Mouse (Mus musculus): ENCODE measurements around the gene Nme6. TPM values are rescaled to one million over a fixed set of nuclear protein-coding genes. Genes with fewer than 3 reads are reported as not detected.

Nme6 gene
- polyA plus RNA-seq, 1 experiment from 2014 or later: 33.0 TPM

GRCm38 (mm10) chr9:109825739-109826138, 6.8 kb upstream of the Nme6 start:
- Histone ChIP-seq H3K36me3 (ENCODE audit: control insufficient read depth, insufficient read depth, low read length) (no peaks in the 10 kb centered on the region), H3K4me1 (replicated peaks; ENCODE audit: control insufficient read depth, insufficient read depth) (no peaks in the 10 kb centered on the region), H3K9me3 (ENCODE audit: control insufficient read depth, low read length) (no peaks in the 10 kb centered on the region), H3K4me2 (replicated peaks; ENCODE audit: low read depth) (no peak overlapping the region), H3K27me3 (ENCODE audit: control insufficient read depth, insufficient read depth, low read length) (no peaks in the 10 kb centered on the region), H3K4me3 (ENCODE audit: low read depth, low read length) (no peak overlapping the region), H3K9ac (ENCODE audit: low read length) (no peak overlapping the region), H3K27ac (replicated peaks) (no peak overlapping the region)
- TF ChIP-seq EP300 (optimal IDR thresholded peaks at IDR 0.05) (no peak), CTCF (IDR thresholded peaks at IDR 0.05; ENCODE audit: low read depth) (no peak)
- ATAC-seq (ENCODE audit: low FRiP score, low TSS enrichment) (no peak), DNase-seq (ENCODE audit: low spot score) (no peak)
- WGBS: 57% methylated on average over 4 of the region's 4 CpGs

GRCm38 (mm10) chr9:109826181-109826580, 6.4 kb upstream of the Nme6 start:
- TF ChIP-seq CTCF (IDR thresholded peaks at IDR 0.05; ENCODE audit: low read depth) (no peak), EP300 (optimal IDR thresholded peaks at IDR 0.05) (no peak)

GRCm38 (mm10) chr9:109833088-109833412, 501 bp downstream of the Nme6 start:
- Histone ChIP-seq H3K36me3 (ENCODE audit: control insufficient read depth, insufficient read depth, low read length) (no peaks in the 10 kb centered on the region), H3K27me3 (ENCODE audit: control insufficient read depth, insufficient read depth, low read length) (no peaks in the 10 kb centered on the region), H3K9ac (ENCODE audit: low read length) (peak overlapping the region; percentile 71), H3K4me1 (replicated peaks; ENCODE audit: control insufficient read depth, insufficient read depth) (no peaks in the 10 kb centered on the region), H3K4me3 (ENCODE audit: low read depth, low read length) (peak overlapping the region; percentile 66), H3K27ac (replicated peaks) (peak overlapping the region; percentile 50; the same call in 1 of the 2 replicates), H3K4me2 (replicated peaks; ENCODE audit: low read depth) (peak overlapping the region; percentile 91), H3K9me3 (ENCODE audit: control insufficient read depth, low read length) (no peaks in the 10 kb centered on the region)
- TF ChIP-seq EP300 (optimal IDR thresholded peaks at IDR 0.05): no peak
- TF ChIP-seq CTCF (IDR thresholded peaks at IDR 0.05; ENCODE audit: low read depth): no peak
- DNase-seq (ENCODE audit: low spot score) (no peak), ATAC-seq (ENCODE audit: low FRiP score, low TSS enrichment) (peak; percentile 36)
- WGBS: 7% methylated on average over 6 of the region's 6 CpGs

More at GRCm38 (mm10) chr9:109826181-109826580, 6.4 kb upstream of the Nme6 start:
- ATAC-seq (ENCODE audit: low FRiP score, low TSS enrichment): no peak
- Histone ChIP-seq H3K27me3 (ENCODE audit: control insufficient read depth, insufficient read depth, low read length) (no peaks in the 10 kb centered on the region), H3K9me3 (ENCODE audit: control insufficient read depth, low read length) (no peaks in the 10 kb centered on the region), H3K4me3 (ENCODE audit: low read depth, low read length) (no peak overlapping the region), H3K4me2 (replicated peaks; ENCODE audit: low read depth) (no peak overlapping the region), H3K36me3 (ENCODE audit: control insufficient read depth, insufficient read depth, low read length) (no peaks in the 10 kb centered on the region), H3K4me1 (replicated peaks; ENCODE audit: control insufficient read depth, insufficient read depth) (no peaks in the 10 kb centered on the region), H3K27ac (replicated peaks) (no peak overlapping the region), H3K9ac (ENCODE audit: low read length) (no peak overlapping the region)
- 67% methylated on average over 5 of the region's 5 CpGs for WGBS
- DNase-seq (ENCODE audit: low spot score): no peak

GRCm38 (mm10) chr9:109849312-109849758, 16.8 kb downstream of the Nme6 start, which contains the start of gene Camp:
TSS of gene Camp (minus strand) at chr9:109849617.
- DNase-seq (ENCODE audit: low spot score): peak; percentile 35
- WGBS: 45% methylated on average over 6 of the region's 6 CpGs
- no peak within 1 kb of the TSS for H3K9ac ChIP-seq (ENCODE audit: low read length)
- H3K27ac ChIP-seq (replicated peaks): no peak within 1 kb of the TSS
- ATAC-seq (ENCODE audit: low FRiP score, low TSS enrichment): peak; percentile 63; the same call in 1 of the 2 replicates
- no peak within 1 kb of the TSS for H3K4me3 ChIP-seq (ENCODE audit: low read depth, low read length)
- TF ChIP-seq CTCF (IDR thresholded peaks at IDR 0.05; ENCODE audit: low read depth): peak; percentile 25; the same call in 1 of the 2 replicates
- no peak for TF ChIP-seq EP300 (optimal IDR thresholded peaks at IDR 0.05)
- H3K27me3 ChIP-seq (ENCODE audit: control insufficient read depth, insufficient read depth, low read length): no peaks in the 10 kb centered on the region
- peaks cover 4% of the 10 kb centered on the region; the same call in 1 of the 2 replicates for H3K4me1 ChIP-seq (replicated peaks; ENCODE audit: control insufficient read depth, insufficient read depth)
- no peaks in the 10 kb centered on the region for H3K9me3 ChIP-seq (ENCODE audit: control insufficient read depth, low read length)
- no peaks in the 10 kb centered on the region for H3K36me3 ChIP-seq (ENCODE audit: control insufficient read depth, insufficient read depth, low read length)
- H3K4me2 ChIP-seq (replicated peaks; ENCODE audit: low read depth): no peak within 1 kb of the TSS

GRCm38 (mm10) chr9:109850099-109850498, 17.6 kb downstream of the Nme6 start:
- Histone ChIP-seq H3K36me3 (ENCODE audit: control insufficient read depth, insufficient read depth, low read length) (no peaks in the 10 kb centered on the region), H3K27ac (replicated peaks) (no peak overlapping the region), H3K9me3 (ENCODE audit: control insufficient read depth, low read length) (no peaks in the 10 kb centered on the region), H3K9ac (ENCODE audit: low read length) (no peak overlapping the region), H3K27me3 (ENCODE audit: control insufficient read depth, insufficient read depth, low read length) (no peaks in the 10 kb centered on the region), H3K4me3 (ENCODE audit: low read depth, low read length) (no peak overlapping the region), H3K4me2 (replicated peaks; ENCODE audit: low read depth) (no peak overlapping the region), H3K4me1 (replicated peaks; ENCODE audit: control insufficient read depth, insufficient read depth) (peaks cover 4% of the 10 kb centered on the region; the same call in 1 of the 2 replicates)
- TF ChIP-seq EP300 (optimal IDR thresholded peaks at IDR 0.05): no peak
- no peak for TF ChIP-seq CTCF (IDR thresholded peaks at IDR 0.05; ENCODE audit: low read depth)
- ATAC-seq (ENCODE audit: low FRiP score, low TSS enrichment) (no peak), DNase-seq (ENCODE audit: low spot score) (no peak)
- WGBS: 90% methylated on average over 5 of the region's 5 CpGs

- Histone ChIP-seq H3K36me3 (ENCODE audit: control insufficient read depth, insufficient read depth, low read length) (no peaks in the 10 kb centered on the region), H3K9ac (ENCODE audit: low read length) (no peak overlapping the region), H3K27ac (replicated peaks) (no peak overlapping the region), H3K27me3 (ENCODE audit: control insufficient read depth, insufficient read depth, low read length) (no peaks in the 10 kb centered on the region), H3K4me2 (replicated peaks; ENCODE audit: low read depth) (no peak overlapping the region), H3K4me3 (ENCODE audit: low read depth, low read length) (no peak overlapping the region), H3K9me3 (ENCODE audit: control insufficient read depth, low read length) (no peaks in the 10 kb centered on the region), H3K4me1 (replicated peaks; ENCODE audit: control insufficient read depth, insufficient read depth) (peaks cover 4% of the 10 kb centered on the region; the same call in 1 of the 2 replicates)
- TF ChIP-seq CTCF (IDR thresholded peaks at IDR 0.05; ENCODE audit: low read depth) (no peak), EP300 (optimal IDR thresholded peaks at IDR 0.05) (no peak)
- DNase-seq (ENCODE audit: low spot score) (no peak), ATAC-seq (ENCODE audit: low FRiP score, low TSS enrichment) (no peak)
- 80% methylated on average over 2 of the region's 2 CpGs for WGBS
Measured at GRCm38 (mm10) chr9:109854341-109854740, 21.8 kb downstream of the Nme6 start.

Data from stomach, postnatal 0 days (tissue).